Mouse (Mus musculus) neural tube, embryonic 10.5 days (tissue): ENCODE data around the gene Vmn1r170.
"Not testable (repeated sequence)": the region's sequence is repeated elsewhere in the genome, so short reads cannot be mapped to it uniquely, and the experiment has no call there.

ENCODE experiments used
- DNase-seq: peaks from one replicate; pipeline ENCODE4 v3.0.0-alpha.2; 2017; ENCODE audit warnings: low spot score; ENCODE audit errors: extremely low spot score

Gene Vmn1r170

GRCm38 (mm10) chr7:23605875-23606274 is at the start of gene Vmn1r170:
Vmn1r170 (plus strand) TSS chr7:23606175.
- not testable (repeated sequence) for DNase-seq

- DNase-seq: not testable (repeated sequence)
Observed at GRCm38 (mm10) chr7:23575226-23575625, 30.7 kb upstream of the Vmn1r170 start, which contains the start of gene Vmn1r169. Vmn1r169 (plus strand) TSS chr7:23575526.

- no peak for DNase-seq
Observed at GRCm38 (mm10) chr7:23630422-23630821, 24.4 kb downstream of the Vmn1r170 start, which contains the start of gene Vmn1r171. Vmn1r171 (plus strand) TSS chr7:23630722.
